Mouse (Mus musculus) heart, embryonic 12.5 days (tissue): ENCODE measurements around the gene Foxp1. TPM values are rescaled to one million over a fixed set of nuclear protein-coding genes. Genes with fewer than 3 reads are reported as not detected.

Source experiments
- ATAC-seq: fragments of 200-750 bp; cut with Nextera tagmentation; 2 replicates; pipeline ENCODE4 v1.8.0; 2017; ENCODE audit warnings: moderate TSS enrichment, moderate library complexity; ENCODE audit not compliant: insufficient number of reproducible peaks, low FRiP score
- H3K27ac ChIP-seq: fragments of 300-500 bp; sonication (generic); 2 replicates; pipeline ENCODE4 v1.5.1; 2016; ENCODE audit warnings: mild to moderate bottlenecking, moderate library complexity; ENCODE audit not compliant: poor library complexity, severe bottlenecking
- H3K27me3 ChIP-seq: fragments of 300-500 bp; sonication (generic); replicated peaks from 2 replicates; pipeline ENCODE4 v1.6.1; 2016; ENCODE audit warnings: mild to moderate bottlenecking, moderate library complexity
- H3K36me3 ChIP-seq: fragments of 300-500 bp; sonication (generic); 2 replicates; pipeline ENCODE4 v1.6.1; 2016; ENCODE audit warnings: mild to moderate bottlenecking, moderate library complexity
- H3K4me1 ChIP-seq: fragments of 300-500 bp; sonication (generic); replicated peaks from 2 replicates; pipeline ENCODE4 v1.6.1; 2016; ENCODE audit warnings: mild to moderate bottlenecking
- H3K4me2 ChIP-seq: fragments of 300-500 bp; sonication (generic); 2 replicates; pipeline ENCODE4 v1.6.1; 2016; ENCODE audit warnings: mild to moderate bottlenecking, moderate library complexity
- H3K4me3 ChIP-seq: fragments of 300-500 bp; sonication (generic); 2 replicates; pipeline ENCODE4 v1.5.1; 2016; ENCODE audit warnings: mild to moderate bottlenecking
- H3K9ac ChIP-seq: fragments of 300-500 bp; sonication (generic); 2 replicates; pipeline ENCODE4 v1.6.1; 2016; ENCODE audit warnings: mild to moderate bottlenecking, moderate library complexity
- H3K9me3 ChIP-seq: fragments of 300-500 bp; sonication (generic); replicated peaks from 2 replicates; pipeline ENCODE4 v1.6.1; 2016; ENCODE audit warnings: mild to moderate bottlenecking, moderate library complexity
- WGBS: fragments of 180-500 bp; shearing (Covaris S2); methylation state at CpG from one replicate; pipeline ENCODE4 v1.1.7; 2016; 5-methylcytosine and 5-hydroxymethylcytosine counted together
- polyA plus RNA-seq: library from polyadenylated mRNA; unstranded; fragments of >200 nt; fragmentation: Nextera tagmentation; extraction: Ambion mirVana; gene quantifications from 2 replicates; pipeline ENCODE4 v1.2.1, GENCODE M21; 2016

The Foxp1 gene
- polyA plus RNA-seq, 1 experiment from 2014 or later = 91.1 TPM

DNA sequence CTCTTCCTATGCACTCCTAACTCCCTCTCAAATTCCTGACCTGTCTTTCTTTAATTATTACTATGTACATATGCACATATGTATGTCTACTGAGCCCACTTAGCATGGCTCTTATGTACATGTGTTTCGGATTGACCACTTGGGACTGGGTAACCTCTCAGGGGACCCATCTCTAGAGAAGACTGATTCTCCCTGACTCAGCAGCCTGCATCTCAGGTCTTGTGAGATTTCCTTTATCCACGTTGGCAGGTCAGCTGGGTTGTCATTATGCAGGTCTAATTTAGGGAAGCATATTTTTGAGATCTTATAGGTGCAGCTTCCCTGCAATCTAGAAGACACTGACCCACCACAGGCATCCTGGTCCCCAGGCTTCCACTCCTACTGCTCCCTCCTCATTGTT lies 538.5 kb downstream of the Foxp1 start:
- Histone ChIP-seq H3K4me2 (no peak overlapping the region), H3K9ac (no peak overlapping the region), H3K36me3 (peaks cover 6% of the 10 kb centered on the region; the same call in 1 of the 2 replicates), H3K27ac (no peak overlapping the region), H3K9me3 (no peaks in the 10 kb centered on the region), H3K4me1 (peaks cover 44% of the 10 kb centered on the region), H3K4me3 (no peak overlapping the region), H3K27me3 (no peaks in the 10 kb centered on the region)
- WGBS = 70% methylated on average over 2 of the region's 2 CpGs
- no peak for ATAC-seq

GRCm38 (mm10) chr6:98983311-98983838 lies 539.1 kb downstream of the Foxp1 start:
- no peak for ATAC-seq
- H3K4me3 ChIP-seq = no peak overlapping the region
- H3K27me3 ChIP-seq = no peaks in the 10 kb centered on the region
- peaks cover 39% of the 10 kb centered on the region for H3K4me1 ChIP-seq
- no peak overlapping the region for H3K9ac ChIP-seq
- WGBS = 68% methylated on average over 3 of the region's 3 CpGs
- no peak overlapping the region for H3K4me2 ChIP-seq
- H3K9me3 ChIP-seq = no peaks in the 10 kb centered on the region
- H3K27ac ChIP-seq = no peak overlapping the region
- H3K36me3 ChIP-seq = peaks cover 6% of the 10 kb centered on the region; the same call in 1 of the 2 replicates

GRCm38 (mm10) chr6:98981265-98981664 lies 541.3 kb downstream of the Foxp1 start:
- WGBS = 81% methylated on average over 6 of the region's 6 CpGs

GRCm38 (mm10) chr6:98980432-98980831 lies 542.1 kb downstream of the Foxp1 start:
- Histone ChIP-seq H3K9ac (no peak overlapping the region), H3K9me3 (no peaks in the 10 kb centered on the region), H3K4me3 (no peak overlapping the region), H3K4me2 (no peak overlapping the region), H3K36me3 (peaks cover 30% of the 10 kb centered on the region), H3K27me3 (no peaks in the 10 kb centered on the region), H3K4me1 (peaks cover 34% of the 10 kb centered on the region), H3K27ac (no peak overlapping the region)
- no peak for ATAC-seq
- 46% methylated on average over 7 of the region's 7 CpGs for WGBS

More at GRCm38 (mm10) chr6:98981265-98981664, 541.3 kb downstream of the Foxp1 start:
- Histone ChIP-seq H3K36me3 (peaks cover 27% of the 10 kb centered on the region), H3K27ac (no peak overlapping the region), H3K4me1 (peaks cover 38% of the 10 kb centered on the region), H3K9me3 (no peaks in the 10 kb centered on the region), H3K4me2 (no peak overlapping the region), H3K27me3 (no peaks in the 10 kb centered on the region), H3K4me3 (no peak overlapping the region), H3K9ac (no peak overlapping the region)
- ATAC-seq = no peak

DNA sequence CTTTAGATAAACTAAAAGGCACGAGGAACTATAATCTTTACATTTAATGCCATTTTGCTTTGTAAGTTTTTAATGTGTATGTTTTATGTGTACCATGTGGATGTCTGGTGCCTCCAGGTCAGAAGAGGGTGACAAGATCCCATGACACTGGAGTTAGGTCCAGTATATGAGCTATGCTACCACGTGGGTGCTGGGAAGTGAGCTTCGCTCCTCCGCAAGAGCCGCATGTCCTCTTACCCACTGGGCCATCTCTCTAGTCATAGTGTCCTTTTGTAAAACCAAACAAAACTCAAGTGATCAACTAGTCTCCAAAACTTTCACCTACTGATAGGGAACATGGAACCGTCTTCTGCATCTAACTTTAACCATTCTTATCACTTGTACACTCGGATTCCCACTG lies 542.5 kb downstream of the Foxp1 start:
- Histone ChIP-seq H3K36me3 (peaks cover 34% of the 10 kb centered on the region), H3K27me3 (no peaks in the 10 kb centered on the region), H3K4me1 (peaks cover 30% of the 10 kb centered on the region), H3K27ac (no peak overlapping the region), H3K9me3 (no peaks in the 10 kb centered on the region), H3K4me2 (no peak overlapping the region), H3K4me3 (no peak overlapping the region), H3K9ac (no peak overlapping the region)
- WGBS = 87% methylated on average over 7 of the region's 7 CpGs
- ATAC-seq = no peak

- Histone ChIP-seq H3K27ac (no peak overlapping the region), H3K9me3 (no peaks in the 10 kb centered on the region), H3K4me1 (peaks cover 19% of the 10 kb centered on the region), H3K36me3 (peaks cover 53% of the 10 kb centered on the region), H3K27me3 (no peaks in the 10 kb centered on the region), H3K4me3 (no peak overlapping the region), H3K4me2 (no peak overlapping the region), H3K9ac (no peak overlapping the region)
- no peak for ATAC-seq
- 82% methylated on average over 4 of the region's 4 CpGs for WGBS
Measured at GRCm38 (mm10) chr6:98977806-98978205, 544.7 kb downstream of the Foxp1 start.

DNA sequence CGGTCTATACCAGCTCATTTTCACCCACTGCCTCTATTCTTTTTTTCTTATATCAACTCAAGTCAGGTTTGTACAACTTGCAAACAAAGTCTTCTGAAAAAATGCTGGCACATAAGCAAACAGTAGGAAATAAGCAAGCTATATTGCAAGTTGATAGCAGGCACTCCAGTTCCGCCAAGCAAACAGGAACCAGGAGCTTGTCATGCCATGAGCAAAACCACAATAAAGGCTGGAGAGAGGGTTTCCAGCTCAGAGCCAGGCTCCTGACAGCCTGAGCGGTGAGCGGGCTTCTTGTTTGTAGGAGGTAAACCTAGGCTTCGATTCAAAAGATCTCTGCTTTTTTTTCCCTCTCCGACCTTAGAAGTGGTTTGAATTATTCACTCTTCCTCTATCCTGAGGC lies 546.6 kb downstream of the Foxp1 start:
- H3K4me3 ChIP-seq = no peak overlapping the region
- H3K36me3 ChIP-seq = peaks cover 53% of the 10 kb centered on the region
- 86% methylated on average over 6 of the region's 6 CpGs for WGBS

DNA sequence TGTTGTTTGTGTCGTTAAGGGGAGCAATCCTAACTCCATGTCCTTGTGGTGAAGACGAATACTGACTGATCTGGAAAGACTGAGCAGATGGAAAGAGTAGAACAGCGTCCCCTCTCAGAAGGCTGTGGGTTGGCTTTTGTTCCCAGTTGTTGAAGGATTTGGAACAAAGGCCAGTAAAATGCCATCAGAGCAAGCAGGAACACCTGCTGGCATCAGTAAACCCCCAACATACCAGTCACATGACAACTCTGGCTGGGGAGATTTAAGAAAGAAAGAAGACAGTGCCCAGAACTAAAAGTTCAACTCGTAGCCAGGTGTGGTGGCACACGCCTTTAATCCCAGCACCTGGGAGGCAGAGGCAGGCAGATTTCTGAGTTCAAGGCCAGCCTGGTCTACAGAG lies 549.1 kb downstream of the Foxp1 start:
- WGBS = 89% methylated on average over 5 of the region's 5 CpGs
- no peaks in the 10 kb centered on the region for H3K27me3 ChIP-seq
- no peak overlapping the region for H3K4me2 ChIP-seq
- H3K36me3 ChIP-seq = peaks cover 53% of the 10 kb centered on the region
- H3K4me1 ChIP-seq = peaks cover 12% of the 10 kb centered on the region; the same call in 1 of the 2 replicates
- H3K4me3 ChIP-seq = no peak overlapping the region
- no peaks in the 10 kb centered on the region for H3K9me3 ChIP-seq
- ATAC-seq = no peak
- no peak overlapping the region for H3K27ac ChIP-seq
- no peak overlapping the region for H3K9ac ChIP-seq

More for the DNA sequence above, 546.6 kb downstream of the Foxp1 start:
- no peak overlapping the region for H3K4me2 ChIP-seq
- no peak overlapping the region for H3K27ac ChIP-seq
- ATAC-seq = no peak
- H3K9ac ChIP-seq = no peak overlapping the region
- no peaks in the 10 kb centered on the region for H3K9me3 ChIP-seq
- peaks cover 9% of the 10 kb centered on the region; the same call in 1 of the 2 replicates for H3K4me1 ChIP-seq
- H3K27me3 ChIP-seq = no peaks in the 10 kb centered on the region

GRCm38 (mm10) chr6:98972404-98972803 lies 550.1 kb downstream of the Foxp1 start:
- H3K27ac ChIP-seq = no peak overlapping the region
- WGBS = 62% methylated on average over 7 of the region's 7 CpGs
- no peak overlapping the region for H3K4me2 ChIP-seq
- no peak for ATAC-seq
- H3K9ac ChIP-seq = no peak overlapping the region
- H3K4me1 ChIP-seq = peaks cover 12% of the 10 kb centered on the region; the same call in 1 of the 2 replicates
- peaks cover 50% of the 10 kb centered on the region for H3K36me3 ChIP-seq
- no peak overlapping the region for H3K4me3 ChIP-seq
- H3K27me3 ChIP-seq = no peaks in the 10 kb centered on the region
- H3K9me3 ChIP-seq = no peaks in the 10 kb centered on the region

- WGBS = 75% methylated on average over 6 of the region's 6 CpGs
- Histone ChIP-seq H3K9ac (no peak overlapping the region), H3K4me2 (no peak overlapping the region), H3K27ac (no peak overlapping the region), H3K4me3 (no peak overlapping the region), H3K27me3 (no peaks in the 10 kb centered on the region), H3K9me3 (no peaks in the 10 kb centered on the region), H3K36me3 (peaks cover 15% of the 10 kb centered on the region), H3K4me1 (peaks cover 13% of the 10 kb centered on the region)
- ATAC-seq = no peak
Measured at GRCm38 (mm10) chr6:98959333-98959732, 563.2 kb downstream of the Foxp1 start.

DNA sequence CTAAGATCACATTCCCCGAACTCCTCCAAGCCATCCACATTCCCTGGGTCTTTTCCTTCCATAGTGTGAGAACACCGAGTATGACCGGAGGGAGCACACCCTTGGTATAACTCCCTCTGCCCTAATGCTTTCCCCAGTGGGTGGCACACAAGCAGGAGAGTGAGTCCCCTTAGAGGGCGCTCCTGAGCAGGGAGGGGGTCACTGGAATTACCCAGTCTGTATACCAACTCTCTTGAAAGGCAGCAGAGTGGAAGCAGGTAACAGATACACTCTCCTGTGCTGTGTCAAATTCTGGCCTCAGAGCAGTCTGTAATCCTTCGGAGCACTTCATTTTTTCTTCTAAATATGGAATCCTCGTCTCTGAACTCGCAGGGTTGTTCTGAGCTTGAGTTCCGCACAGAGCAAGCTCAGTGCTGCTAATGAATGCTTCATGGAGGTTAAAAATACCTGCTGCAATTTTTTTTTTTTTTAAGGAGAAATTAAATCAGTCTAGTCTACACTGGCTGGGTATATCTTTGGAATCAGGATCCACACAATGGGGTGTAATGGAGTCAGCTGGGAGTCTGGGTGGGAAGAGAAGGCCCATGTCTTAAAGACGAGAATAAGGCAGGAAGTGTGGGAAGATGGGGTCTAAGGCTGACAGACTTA lies 565.9 kb downstream of the Foxp1 start:
- H3K4me2 ChIP-seq = no peak overlapping the region
- ATAC-seq = peak; percentile 33; the same call in 1 of the 2 replicates
- H3K4me3 ChIP-seq = no peak overlapping the region
- no peak overlapping the region for H3K9ac ChIP-seq
- peaks cover 35% of the 10 kb centered on the region for H3K36me3 ChIP-seq
- 62% methylated on average over 9 of the region's 9 CpGs for WGBS
- peaks cover 14% of the 10 kb centered on the region for H3K4me1 ChIP-seq
- no peaks in the 10 kb centered on the region for H3K9me3 ChIP-seq
- H3K27ac ChIP-seq = peak overlapping the region; percentile 25; the same call in 1 of the 2 replicates
- H3K27me3 ChIP-seq = no peaks in the 10 kb centered on the region
